Mouse (Mus musculus) heart, postnatal 0 days (tissue): ENCODE measurements around the gene Rpl12.
"Not testable (repeated sequence)": the region's sequence is repeated elsewhere in the genome, so short reads cannot be mapped to it uniquely, and the experiment has no call there.

ENCODE experiments used
- CTCF ChIP-seq: IDR thresholded peaks from 2 replicates; pipeline ENCODE4 v1.5.1; 2016; ENCODE audit warnings: antibody characterized with exemption, control low read depth, low read depth
- EP300 ChIP-seq: IDR thresholded peaks from 2 replicates; pipeline ENCODE4 v1.6.1; 2016; ENCODE audit warnings: antibody characterized with exemption, low read depth

- peak; percentile 7; the same call in 1 of the 2 replicates for TF ChIP-seq CTCF
- not testable (repeated sequence) for TF ChIP-seq EP300
These were observed 47.7 kb downstream of the Rpl12 start for GRCm38 (mm10) chr2:33009055-33009454.
